Mouse (Mus musculus) hindbrain, postnatal 0 days (tissue): ENCODE measurements at regions not wholly inside any gene's neighbourhood (a gene's known extent, or its start where the extent isn't known, plus 50 kb on each side); places are given as distances from the start of the nearest gene placed in this dataset.

Experiments used
- ATAC-seq: fragments of 200-750 bp; cut with Nextera tagmentation; 2 replicates; pipeline ENCODE4 v1.8.0; 2017; ENCODE audit warnings: mild to moderate bottlenecking, moderate TSS enrichment, moderate library complexity
- DNase-seq: peaks from one replicate; pipeline ENCODE4 v3.0.0-alpha.2; 2015; ENCODE audit warnings: low spot score
- H3K27ac ChIP-seq: fragments of 300-500 bp; sonication (generic); 2 replicates; pipeline ENCODE4 v1.5.1; 2014; ENCODE audit warnings: mild to moderate bottlenecking
- H3K27me3 ChIP-seq: fragments of 300-500 bp; sonication (generic); 2 replicates; pipeline ENCODE4 v1.6.1; 2014; ENCODE audit warnings: low read length, mixed read lengths; ENCODE audit not compliant: insufficient read depth
- H3K36me3 ChIP-seq: fragments of 300-500 bp; sonication (generic); 2 replicates; pipeline ENCODE4 v1.6.1; 2014; ENCODE audit warnings: low read length, mixed read lengths; ENCODE audit not compliant: insufficient read depth
- H3K4me1 ChIP-seq: fragments of 300-500 bp; sonication (generic); 2 replicates; pipeline ENCODE4 v1.6.1; 2014; ENCODE audit warnings: antibody characterized with exemption, low read length, mixed read lengths; ENCODE audit not compliant: insufficient read depth
- H3K4me2 ChIP-seq: fragments of 300-500 bp; sonication (generic); 2 replicates; pipeline ENCODE4 v1.6.1; 2014; ENCODE audit warnings: low read depth, mild to moderate bottlenecking, low read length, moderate library complexity, mixed read lengths
- H3K4me3 ChIP-seq: fragments of 300-500 bp; sonication (generic); 2 replicates; pipeline ENCODE4 v1.5.1; 2014; ENCODE audit warnings: low read length
- H3K9ac ChIP-seq: fragments of 300-500 bp; sonication (generic); replicated peaks from 2 replicates; pipeline ENCODE4 v1.6.1; 2014; ENCODE audit warnings: mild to moderate bottlenecking, low read length, moderate library complexity, mixed read lengths
- H3K9me3 ChIP-seq: fragments of 300-500 bp; sonication (generic); 2 replicates; pipeline ENCODE4 v1.6.1; 2016; ENCODE audit warnings: low read length, mixed read lengths
- CTCF ChIP-seq: IDR thresholded peaks from 2 replicates; pipeline ENCODE4 v1.5.1; 2016; ENCODE audit warnings: antibody characterized with exemption, control low read depth, low read depth
- WGBS: fragments of 180-500 bp; shearing (Covaris S2); extraction: QIAGEN DNeasy Blood & Tissue Kit; methylation state at CpG from one replicate; pipeline ENCODE4 v1.1.7; 2014; 5-methylcytosine and 5-hydroxymethylcytosine counted together

GRCm38 (mm10) chr12:109390978-109391377 lies 61.6 kb upstream of the Dlk1 start:
- no peak for TF ChIP-seq CTCF
- DNase-seq (no peak), ATAC-seq (no peak)
- 92% methylated on average over 8 of the region's 8 CpGs for WGBS
- H3K27me3 ChIP-seq, result no peaks in the 10 kb centered on the region
- no peak overlapping the region for H3K4me3 ChIP-seq
- no peak overlapping the region for H3K27ac ChIP-seq
- no peak overlapping the region for H3K9ac ChIP-seq
- peaks cover 17% of the 10 kb centered on the region for H3K4me1 ChIP-seq
- no peak overlapping the region for H3K4me2 ChIP-seq
- no peaks in the 10 kb centered on the region for H3K9me3 ChIP-seq
- no peaks in the 10 kb centered on the region for H3K36me3 ChIP-seq

DNA sequence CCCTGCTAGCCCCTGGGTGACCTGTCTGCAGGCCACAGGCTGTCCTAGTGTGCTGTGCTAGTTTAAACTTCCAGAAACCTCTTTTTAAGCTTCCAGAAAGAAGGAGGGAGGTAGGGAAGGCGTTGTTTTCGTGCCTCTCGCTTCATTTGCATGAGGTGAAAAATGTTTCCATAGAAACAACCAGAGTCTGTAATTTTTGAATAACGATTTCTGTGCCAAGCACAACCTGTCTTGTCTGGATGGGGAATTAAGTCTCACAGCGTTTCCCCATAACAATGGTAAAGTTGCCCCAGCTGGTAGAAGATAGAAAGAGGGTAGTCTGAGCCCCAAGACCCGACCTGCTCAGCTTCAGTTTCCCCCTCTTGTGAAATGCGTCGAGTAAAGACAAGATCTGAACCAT lies 59.3 kb upstream of the Dlk1 start:
- Histone ChIP-seq H3K9ac (no peak overlapping the region), H3K27me3 (peaks cover 3% of the 10 kb centered on the region; the same call in 1 of the 2 replicates), H3K36me3 (no peaks in the 10 kb centered on the region), H3K27ac (no peak overlapping the region), H3K4me2 (no peak overlapping the region; the same call in 1 of the 2 replicates), H3K9me3 (no peaks in the 10 kb centered on the region), H3K4me1 (peaks cover 17% of the 10 kb centered on the region), H3K4me3 (no peak overlapping the region)
- DNase-seq, result peak; percentile 28
- no peak for ATAC-seq
- no peak for TF ChIP-seq CTCF
- WGBS, result 19% methylated on average over 8 of the region's 8 CpGs

GRCm38 (mm10) chr12:109393795-109394194 lies 58.8 kb upstream of the Dlk1 start:
- Histone ChIP-seq H3K4me2 (peak overlapping the region; percentile 16; the same call in 1 of the 2 replicates), H3K4me1 (peaks cover 17% of the 10 kb centered on the region), H3K9ac (no peak overlapping the region), H3K9me3 (no peaks in the 10 kb centered on the region), H3K27ac (no peak overlapping the region), H3K4me3 (no peak overlapping the region), H3K36me3 (no peaks in the 10 kb centered on the region), H3K27me3 (peaks cover 5% of the 10 kb centered on the region; the same call in 1 of the 2 replicates)
- peak; percentile 97 for TF ChIP-seq CTCF
- WGBS, result 8% methylated on average over 15 of the region's 15 CpGs
- DNase-seq (peak; percentile 78), ATAC-seq (peak; percentile 85)

DNA sequence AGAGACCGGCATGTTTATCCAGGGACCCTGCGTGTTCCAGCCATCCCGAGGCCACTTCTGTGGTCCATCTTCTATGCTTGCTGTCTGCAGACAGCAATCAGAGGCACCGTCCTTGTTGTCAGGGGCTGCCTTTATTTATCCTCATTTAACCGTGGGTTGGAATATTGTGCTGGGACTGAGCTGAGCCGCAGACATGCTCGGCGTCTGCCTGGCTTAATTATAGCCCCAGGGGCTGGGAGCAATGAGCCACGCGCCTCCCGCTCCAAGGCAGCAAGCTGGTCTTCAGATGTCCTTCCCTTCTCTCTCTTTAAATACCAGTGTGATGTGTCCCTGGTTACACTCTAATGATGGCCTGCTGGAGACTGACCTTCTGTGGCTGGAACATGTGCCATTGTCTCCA lies 58.2 kb upstream of the Dlk1 start:
- Histone ChIP-seq H3K27me3 (peaks cover 5% of the 10 kb centered on the region; the same call in 1 of the 2 replicates), H3K9ac (no peak overlapping the region), H3K4me3 (no peak overlapping the region), H3K36me3 (no peaks in the 10 kb centered on the region), H3K27ac (no peak overlapping the region), H3K4me1 (peaks cover 17% of the 10 kb centered on the region), H3K9me3 (no peaks in the 10 kb centered on the region), H3K4me2 (no peak overlapping the region)
- no peak for TF ChIP-seq CTCF
- DNase-seq (peak; percentile 54), ATAC-seq (no peak)
- 42% methylated on average over 11 of the region's 11 CpGs for WGBS

GRCm38 (mm10) chr12:109396614-109397013 lies 56.0 kb upstream of the Dlk1 start:
- no peaks in the 10 kb centered on the region for H3K9me3 ChIP-seq
- H3K4me2 ChIP-seq, result no peak overlapping the region
- H3K27ac ChIP-seq, result no peak overlapping the region
- ATAC-seq, result no peak
- no peaks in the 10 kb centered on the region for H3K36me3 ChIP-seq
- no peak overlapping the region for H3K9ac ChIP-seq
- WGBS, result 83% methylated on average over 6 of the region's 6 CpGs
- no peak overlapping the region for H3K4me3 ChIP-seq
- DNase-seq, result no peak
- H3K4me1 ChIP-seq, result peaks cover 17% of the 10 kb centered on the region
- peaks cover 5% of the 10 kb centered on the region; the same call in 1 of the 2 replicates for H3K27me3 ChIP-seq
- 0 out of 2 replicates have a peak, but pooled peaks have one; percentile 3 for TF ChIP-seq CTCF

DNA sequence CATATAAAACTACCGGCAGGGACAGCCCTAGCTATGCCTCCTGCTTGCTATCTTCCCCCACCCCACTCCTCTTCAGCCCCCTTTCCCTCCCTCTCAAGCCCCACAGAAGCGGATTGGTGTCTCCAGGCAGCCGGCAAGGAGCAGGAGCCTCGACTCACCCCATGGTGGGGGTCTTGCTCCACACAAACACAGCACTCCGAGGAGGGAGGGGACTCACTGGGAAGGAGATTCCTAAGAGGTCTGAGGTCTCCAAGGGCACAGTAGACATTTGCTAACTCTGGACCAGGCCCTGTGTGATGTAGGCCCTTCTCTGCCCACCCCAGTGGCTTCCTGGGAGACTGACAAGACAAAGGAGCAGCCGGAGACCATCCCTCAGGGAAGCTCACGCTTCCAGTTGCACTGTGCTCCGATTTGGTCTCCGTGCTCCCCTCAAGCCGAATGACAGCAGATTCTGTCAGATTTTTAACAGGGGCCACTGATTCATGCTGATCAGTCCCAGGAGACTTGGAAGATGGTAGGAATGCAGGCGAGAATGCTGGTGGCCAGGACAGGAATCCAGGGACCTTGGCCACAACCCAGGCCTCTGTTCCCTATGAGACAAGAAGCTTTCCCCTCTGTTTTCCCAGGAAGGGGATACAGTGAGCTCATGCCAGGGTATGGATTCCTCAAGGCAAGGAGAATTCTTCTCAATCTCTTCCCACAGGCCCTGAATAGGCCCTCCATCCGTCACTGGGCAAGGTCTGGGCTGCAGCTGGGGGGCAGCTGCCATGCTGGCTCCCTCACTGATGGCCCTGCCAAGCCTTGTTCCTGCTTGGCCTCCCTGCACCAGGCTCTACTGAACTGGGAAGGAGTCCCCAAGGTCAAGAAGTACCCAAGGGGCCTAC lies 55.2 kb upstream of the Dlk1 start:
- peak; percentile 51 for DNase-seq
- H3K4me2 ChIP-seq, result no peak overlapping the region
- TF ChIP-seq CTCF, result peak; percentile 31; the same call in 1 of the 2 replicates
- H3K9ac ChIP-seq, result no peak overlapping the region
- ATAC-seq, result no peak
- H3K9me3 ChIP-seq, result no peaks in the 10 kb centered on the region
- H3K4me1 ChIP-seq, result peaks cover 17% of the 10 kb centered on the region
- H3K27ac ChIP-seq, result no peak overlapping the region
- H3K4me3 ChIP-seq, result no peak overlapping the region
- WGBS, result 39% methylated on average over 11 of the region's 12 CpGs
- no peaks in the 10 kb centered on the region for H3K36me3 ChIP-seq
- H3K27me3 ChIP-seq, result peaks cover 5% of the 10 kb centered on the region; the same call in 1 of the 2 replicates

DNA sequence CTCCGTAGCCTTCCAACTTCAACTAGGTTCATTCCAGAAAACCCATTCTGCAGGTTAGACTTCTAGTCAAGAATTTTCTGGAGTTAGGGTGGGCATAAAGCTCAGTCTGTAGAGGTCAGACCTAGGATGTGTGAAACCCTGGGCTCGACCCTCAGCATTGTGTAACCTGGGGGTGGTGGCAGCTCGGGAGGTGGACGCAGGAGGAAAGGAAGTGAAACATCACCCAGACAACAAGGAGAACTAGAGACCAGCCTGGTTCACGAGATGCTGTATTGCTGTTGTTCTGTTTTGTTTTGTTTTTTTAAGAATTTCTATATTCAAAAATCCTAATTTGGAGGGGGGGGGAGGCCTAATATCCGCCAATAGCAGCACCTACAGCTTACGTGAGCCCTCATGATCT lies 54.1 kb upstream of the Dlk1 start:
- WGBS, result 84% methylated on average over 7 of the region's 7 CpGs
- Histone ChIP-seq H3K27me3 (peaks cover 5% of the 10 kb centered on the region; the same call in 1 of the 2 replicates), H3K4me1 (peaks cover 12% of the 10 kb centered on the region), H3K9ac (no peak overlapping the region), H3K36me3 (no peaks in the 10 kb centered on the region), H3K4me3 (no peak overlapping the region), H3K27ac (no peak overlapping the region), H3K9me3 (no peaks in the 10 kb centered on the region), H3K4me2 (no peak overlapping the region)
- DNase-seq (no peak), ATAC-seq (no peak)
- no peak for TF ChIP-seq CTCF
